Mouse (Mus musculus) thymus, adult 2 months (tissue): ENCODE results near the gene Slc9a2.

Experiments
- CTCF ChIP-seq: fragments of 200-500 bp; IDR thresholded peaks from 2 replicates; pipeline ENCODE4 v1.5.1; 2012; ENCODE audit warnings: mild to moderate bottlenecking, control low read depth, low read length, moderate library complexity, borderline replicate concordance; ENCODE audit not compliant: control insufficient read depth, poor library complexity, insufficient read depth; ENCODE audit errors: extremely low read depth
- POLR2A ChIP-seq: fragments of 200-500 bp; IDR thresholded peaks from 2 replicates; pipeline ENCODE4 v1.6.1; 2012; ENCODE audit warnings: mild to moderate bottlenecking, low read length, control low read depth, moderate library complexity; ENCODE audit not compliant: control insufficient read depth, poor library complexity, insufficient read depth; ENCODE audit errors: extremely low read depth

- TF ChIP-seq CTCF = no peak
- TF ChIP-seq POLR2A = peak; percentile 33; the same call in 1 of the 2 replicates
Measured at GRCm38 (mm10) chr1:40790324-40791141, 110.2 kb downstream of the Slc9a2 start, which contains the start of gene Mfsd9.
